Mouse (Mus musculus): Measurements from ENCODE around the gene Gm43302. TPM values are rescaled to one million over a fixed set of nuclear protein-coding genes. Genes with fewer than 3 reads are reported as not detected.
"Not testable (repeated sequence)": the region's sequence is repeated elsewhere in the genome, so short reads cannot be mapped to it uniquely, and the experiment has no call there.

Gm43302 gene
- polyA plus RNA-seq, 1 experiment from 2014 or later, result 0.06 TPM

- Histone ChIP-seq H3K36me3 (ENCODE audit: control insufficient read depth, insufficient read depth, low read length) (no peaks in the 10 kb centered on the region), H3K4me1 (ENCODE audit: control insufficient read depth, insufficient read depth, low read length) (no peaks in the 10 kb centered on the region), H3K27ac (ENCODE audit: low read length) (no peak overlapping the region), H3K9ac (ENCODE audit: low read depth, low read length) (no peak overlapping the region), H3K27me3 (ENCODE audit: control insufficient read depth, insufficient read depth, low read depth, low read length) (no peaks in the 10 kb centered on the region), H3K4me3 (ENCODE audit: low read depth, low read length) (no peak overlapping the region), H3K4me2 (ENCODE audit: low read length) (no peak overlapping the region), H3K9me3 (replicated peaks; ENCODE audit: control insufficient read depth, low read length, poor library complexity, severe bottlenecking) (no peaks in the 10 kb centered on the region)
- ATAC-seq, result no peak
- whole genome bisulfite sequencing, result 42% methylated on average over 2 of the region's 2 CpGs
These were observed 8.0 kb upstream of the Gm43302 start for GRCm38 (mm10) chr5:105301531-105301930.

GRCm38 (mm10) chr5:105295746-105296145 lies 2.3 kb upstream of the Gm43302 start:
- H3K9me3 ChIP-seq (replicated peaks; ENCODE audit: control insufficient read depth, low read length, poor library complexity, severe bottlenecking), result no peaks in the 10 kb centered on the region
- 52% methylated on average over 3 of the region's 3 CpGs for WGBS
- H3K27me3 ChIP-seq (ENCODE audit: control insufficient read depth, insufficient read depth, low read depth, low read length), result no peaks in the 10 kb centered on the region
- H3K9ac ChIP-seq (ENCODE audit: low read depth, low read length), result no peak overlapping the region
- no peak overlapping the region for H3K27ac ChIP-seq (ENCODE audit: low read length)
- no peak for ATAC-seq
- no peaks in the 10 kb centered on the region for H3K4me1 ChIP-seq (ENCODE audit: control insufficient read depth, insufficient read depth, low read length)
- H3K36me3 ChIP-seq (ENCODE audit: control insufficient read depth, insufficient read depth, low read length), result no peaks in the 10 kb centered on the region
- H3K4me3 ChIP-seq (ENCODE audit: low read depth, low read length), result no peak overlapping the region
- no peak overlapping the region for H3K4me2 ChIP-seq (ENCODE audit: low read length)

GRCm38 (mm10) chr5:105292492-105292891 lies 1.0 kb downstream of the Gm43302 start:
- Histone ChIP-seq H3K9me3 (replicated peaks; ENCODE audit: control insufficient read depth, low read length, poor library complexity, severe bottlenecking) (no peaks in the 10 kb centered on the region), H3K4me1 (ENCODE audit: control insufficient read depth, insufficient read depth, low read length) (no peaks in the 10 kb centered on the region), H3K4me2 (ENCODE audit: low read length) (no peak overlapping the region), H3K36me3 (ENCODE audit: control insufficient read depth, insufficient read depth, low read length) (no peaks in the 10 kb centered on the region), H3K27ac (ENCODE audit: low read length) (no peak overlapping the region), H3K27me3 (ENCODE audit: control insufficient read depth, insufficient read depth, low read depth, low read length) (no peaks in the 10 kb centered on the region), H3K9ac (ENCODE audit: low read depth, low read length) (no peak overlapping the region), H3K4me3 (ENCODE audit: low read depth, low read length) (no peak overlapping the region)
- WGBS, result 87% methylated on average over 1 of the region's 1 CpGs
- ATAC-seq, result no peak

- not testable (repeated sequence) for H3K9me3 ChIP-seq (replicated peaks; ENCODE audit: control insufficient read depth, low read length, poor library complexity, severe bottlenecking); H3K4me3 ChIP-seq (ENCODE audit: low read depth, low read length); H3K4me2 ChIP-seq (ENCODE audit: low read length); H3K9ac ChIP-seq (ENCODE audit: low read depth, low read length); H3K27ac ChIP-seq (ENCODE audit: low read length); H3K27me3 ChIP-seq (ENCODE audit: control insufficient read depth, insufficient read depth, low read depth, low read length); H3K36me3 ChIP-seq (ENCODE audit: control insufficient read depth, insufficient read depth, low read length); ATAC-seq; H3K4me1 ChIP-seq (ENCODE audit: control insufficient read depth, insufficient read depth, low read length)
- WGBS, result 88% methylated on average over 3 of the region's 3 CpGs
These were observed 2.6 kb downstream of the Gm43302 start for GRCm38 (mm10) chr5:105290921-105291320.

- not testable (repeated sequence) for H3K4me1 ChIP-seq (ENCODE audit: control insufficient read depth, insufficient read depth, low read length); H3K27ac ChIP-seq (ENCODE audit: low read length); H3K9ac ChIP-seq (ENCODE audit: low read depth, low read length); H3K9me3 ChIP-seq (replicated peaks; ENCODE audit: control insufficient read depth, low read length, poor library complexity, severe bottlenecking); H3K4me3 ChIP-seq (ENCODE audit: low read depth, low read length); ATAC-seq; H3K4me2 ChIP-seq (ENCODE audit: low read length); H3K36me3 ChIP-seq (ENCODE audit: control insufficient read depth, insufficient read depth, low read length); H3K27me3 ChIP-seq (ENCODE audit: control insufficient read depth, insufficient read depth, low read depth, low read length)
- WGBS, result no CpG with 5 or more reads among the region's 3 CpGs
These were observed 32.8 kb downstream of the Gm43302 start for GRCm38 (mm10) chr5:105260673-105261072.

- no peaks in the 10 kb centered on the region for H3K36me3 ChIP-seq (ENCODE audit: control insufficient read depth, insufficient read depth, low read length)
- no peak for ATAC-seq
- no peaks in the 10 kb centered on the region for H3K27me3 ChIP-seq (ENCODE audit: control insufficient read depth, insufficient read depth, low read depth, low read length)
- no peaks in the 10 kb centered on the region for H3K4me1 ChIP-seq (ENCODE audit: control insufficient read depth, insufficient read depth, low read length)
- H3K27ac ChIP-seq (ENCODE audit: low read length), result no peak overlapping the region
- no peak overlapping the region for H3K4me3 ChIP-seq (ENCODE audit: low read depth, low read length)
- H3K4me2 ChIP-seq (ENCODE audit: low read length), result no peak overlapping the region
- H3K9ac ChIP-seq (ENCODE audit: low read depth, low read length), result no peak overlapping the region
- no peaks in the 10 kb centered on the region for H3K9me3 ChIP-seq (replicated peaks; ENCODE audit: control insufficient read depth, low read length, poor library complexity, severe bottlenecking)
These were observed 41.0 kb downstream of the Gm43302 start for GRCm38 (mm10) chr5:105252491-105252890.

GRCm38 (mm10) chr5:105244741-105245140 lies 48.8 kb downstream of the Gm43302 start:
- ATAC-seq, result not testable (repeated sequence)
- 81% methylated on average over 3 of the region's 3 CpGs for WGBS

GRCm38 (mm10) chr5:105240982-105241381 lies 52.5 kb downstream of the Gm43302 start:
- H3K36me3 ChIP-seq (ENCODE audit: control insufficient read depth, insufficient read depth, low read length); H3K4me1 ChIP-seq (ENCODE audit: control insufficient read depth, insufficient read depth, low read length); H3K9me3 ChIP-seq (replicated peaks; ENCODE audit: control insufficient read depth, low read length, poor library complexity, severe bottlenecking); H3K27ac ChIP-seq (ENCODE audit: low read length); H3K27me3 ChIP-seq (ENCODE audit: control insufficient read depth, insufficient read depth, low read depth, low read length); ATAC-seq; H3K9ac ChIP-seq (ENCODE audit: low read depth, low read length); H3K4me3 ChIP-seq (ENCODE audit: low read depth, low read length); H3K4me2 ChIP-seq (ENCODE audit: low read length): not testable (repeated sequence)
- WGBS, result 69% methylated on average over 5 of the region's 5 CpGs

More at GRCm38 (mm10) chr5:105244741-105245140, 48.8 kb downstream of the Gm43302 start:
- not testable (repeated sequence) for H3K9me3 ChIP-seq (replicated peaks; ENCODE audit: control insufficient read depth, low read length, poor library complexity, severe bottlenecking); H3K27me3 ChIP-seq (ENCODE audit: control insufficient read depth, insufficient read depth, low read depth, low read length); H3K9ac ChIP-seq (ENCODE audit: low read depth, low read length); H3K27ac ChIP-seq (ENCODE audit: low read length); H3K4me2 ChIP-seq (ENCODE audit: low read length); H3K36me3 ChIP-seq (ENCODE audit: control insufficient read depth, insufficient read depth, low read length); H3K4me1 ChIP-seq (ENCODE audit: control insufficient read depth, insufficient read depth, low read length); H3K4me3 ChIP-seq (ENCODE audit: low read depth, low read length)

- H3K9ac ChIP-seq (ENCODE audit: low read depth, low read length); H3K9me3 ChIP-seq (replicated peaks; ENCODE audit: control insufficient read depth, low read length, poor library complexity, severe bottlenecking); H3K4me1 ChIP-seq (ENCODE audit: control insufficient read depth, insufficient read depth, low read length); H3K36me3 ChIP-seq (ENCODE audit: control insufficient read depth, insufficient read depth, low read length); H3K27me3 ChIP-seq (ENCODE audit: control insufficient read depth, insufficient read depth, low read depth, low read length); H3K27ac ChIP-seq (ENCODE audit: low read length); H3K4me3 ChIP-seq (ENCODE audit: low read depth, low read length); H3K4me2 ChIP-seq (ENCODE audit: low read length); ATAC-seq: not testable (repeated sequence)
These were observed 53.9 kb downstream of the Gm43302 start, which contains the start of gene Gbp10 for GRCm38 (mm10) chr5:105239483-105240047. Gene Gbp10 (minus strand): TSS chr5:105239533.
